Mouse (Mus musculus): ENCODE measurements around the gene Tdp1. TPM values are rescaled to one million over a fixed set of nuclear protein-coding genes. Genes with fewer than 3 reads are reported as not detected.

Tdp1 gene
- polyA plus RNA-seq, 1 experiment from 2014 or later = 69.7 TPM

- WGBS = 74% methylated on average over 8 of the region's 8 CpGs
- Histone ChIP-seq H3K27ac (no peak overlapping the region), H3K4me2 (no peak overlapping the region), H3K4me3 (no peak overlapping the region), H3K9me3 (no peaks in the 10 kb centered on the region), H3K36me3 (peaks cover 61% of the 10 kb centered on the region), H3K9ac (no peak overlapping the region), H3K4me1 (0 out of 2 replicates have a peak, but pooled peaks cover 5% of the 10 kb centered on the region), H3K27me3 (no peaks in the 10 kb centered on the region)
- no peak for ATAC-seq (ENCODE audit: borderline replicate concordance, extremely low read depth, low FRiP score, low TSS enrichment)
These were observed 17.9 kb downstream of the Tdp1 start for GRCm38 (mm10) chr12:99901973-99902866.

DNA sequence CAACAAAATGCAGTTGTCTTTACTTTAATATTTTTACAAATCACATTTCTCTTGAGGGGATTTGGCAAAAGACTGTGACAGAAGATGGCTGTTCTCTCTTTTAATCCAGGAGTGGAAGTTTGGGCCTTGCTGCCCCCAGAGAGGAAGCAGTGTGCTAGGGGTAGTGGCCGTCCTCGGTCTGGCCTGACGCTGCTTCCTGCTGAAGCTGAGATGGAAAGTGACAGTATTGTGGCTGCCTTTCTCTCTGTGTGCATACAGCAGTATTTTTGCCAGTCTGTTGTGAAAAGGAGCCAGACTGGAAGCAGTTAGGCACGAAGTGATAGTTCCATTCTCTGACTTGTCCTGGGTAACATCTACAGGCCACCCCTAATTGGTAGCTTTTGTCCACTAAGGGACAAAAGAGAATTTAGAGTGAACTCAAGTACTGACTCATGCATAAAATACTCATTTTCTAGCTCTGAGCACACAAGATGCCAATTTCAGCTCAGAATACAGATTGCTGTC, 18.6 kb downstream of the Tdp1 start:
- Histone ChIP-seq H3K9me3 (no peaks in the 10 kb centered on the region), H3K27ac (no peak overlapping the region), H3K4me3 (no peak overlapping the region), H3K9ac (no peak overlapping the region), H3K27me3 (no peaks in the 10 kb centered on the region), H3K36me3 (peaks cover 57% of the 10 kb centered on the region), H3K4me2 (no peak overlapping the region), H3K4me1 (0 out of 2 replicates have a peak, but pooled peaks cover 5% of the 10 kb centered on the region)
- ATAC-seq (ENCODE audit: borderline replicate concordance, extremely low read depth, low FRiP score, low TSS enrichment) = no peak
- 85% methylated on average over 4 of the region's 4 CpGs for WGBS

GRCm38 (mm10) chr12:99904537-99904936, 20.2 kb downstream of the Tdp1 start:
- H3K4me3 ChIP-seq = no peak overlapping the region
- no peak overlapping the region for H3K27ac ChIP-seq
- no peak overlapping the region for H3K4me2 ChIP-seq
- no peak overlapping the region for H3K9ac ChIP-seq
- no peaks in the 10 kb centered on the region for H3K27me3 ChIP-seq
- WGBS = 97% methylated on average over 5 of the region's 5 CpGs
- H3K9me3 ChIP-seq = no peaks in the 10 kb centered on the region
- ATAC-seq (ENCODE audit: borderline replicate concordance, extremely low read depth, low FRiP score, low TSS enrichment) = no peak
- peaks cover 60% of the 10 kb centered on the region for H3K36me3 ChIP-seq
- 0 out of 2 replicates have a peak, but pooled peaks cover 5% of the 10 kb centered on the region for H3K4me1 ChIP-seq

DNA sequence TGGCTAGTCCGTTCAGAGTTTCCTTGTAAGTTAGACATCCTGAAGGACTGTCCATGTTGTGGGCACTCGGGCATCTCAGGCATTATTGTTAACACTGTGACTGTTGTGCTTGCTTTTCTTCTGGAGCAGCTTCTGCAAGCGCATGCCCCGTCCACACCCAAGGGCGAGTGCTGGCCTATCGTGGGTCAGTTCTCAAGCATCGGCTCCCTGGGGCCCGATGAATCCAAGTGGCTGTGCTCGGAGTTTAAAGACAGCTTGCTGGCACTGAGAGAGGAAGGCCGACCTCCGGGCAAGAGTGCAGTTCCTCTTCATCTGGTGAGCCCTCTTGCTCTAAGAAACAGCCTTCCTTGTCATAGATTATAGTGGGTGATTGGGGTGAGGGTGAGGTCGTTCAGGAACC, 27.1 kb downstream of the Tdp1 start:
- WGBS = 84% methylated on average over 12 of the region's 12 CpGs
- H3K9me3 ChIP-seq = no peaks in the 10 kb centered on the region
- H3K27ac ChIP-seq = no peak overlapping the region
- no peak overlapping the region for H3K4me2 ChIP-seq
- no peak for ATAC-seq (ENCODE audit: borderline replicate concordance, extremely low read depth, low FRiP score, low TSS enrichment)
- no peaks in the 10 kb centered on the region for H3K27me3 ChIP-seq
- H3K9ac ChIP-seq = no peak overlapping the region
- H3K4me3 ChIP-seq = no peak overlapping the region
- no peaks in the 10 kb centered on the region for H3K4me1 ChIP-seq
- H3K36me3 ChIP-seq = peaks cover 48% of the 10 kb centered on the region

DNA sequence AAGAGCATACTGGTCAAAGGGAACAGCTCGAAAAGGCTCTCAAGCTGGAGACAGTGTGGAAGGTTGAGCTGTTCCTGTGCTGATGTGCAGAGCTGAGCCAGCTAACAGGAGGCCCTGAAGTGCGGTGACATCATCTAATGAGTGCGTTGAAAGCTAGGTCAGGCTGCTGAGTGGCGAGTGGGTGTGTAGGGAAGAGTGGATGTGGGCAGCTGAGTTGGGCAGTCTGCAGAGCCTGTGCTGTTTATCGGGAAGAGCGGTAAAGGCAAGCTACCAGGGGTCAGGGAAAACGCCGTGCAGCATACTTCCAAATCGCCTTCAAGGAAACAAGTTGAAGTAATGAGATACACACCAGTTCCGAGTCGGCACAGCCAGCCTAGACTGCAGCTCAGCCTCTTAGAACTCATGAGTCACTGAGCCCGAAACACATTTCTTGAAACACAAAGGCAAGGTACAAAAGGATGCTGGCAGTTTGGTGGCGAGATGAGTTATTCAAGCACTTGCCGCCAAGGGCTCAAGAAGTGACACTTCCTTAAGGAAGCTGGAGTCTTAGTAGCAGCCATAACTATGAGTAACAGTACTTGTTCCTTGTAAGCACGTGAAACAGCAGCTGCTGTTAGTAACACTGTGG, 33.6 kb downstream of the Tdp1 start:
- Histone ChIP-seq H3K9me3 (no peaks in the 10 kb centered on the region), H3K4me1 (no peaks in the 10 kb centered on the region), H3K27me3 (no peaks in the 10 kb centered on the region), H3K4me3 (no peak overlapping the region), H3K27ac (no peak overlapping the region), H3K4me2 (no peak overlapping the region), H3K36me3 (peaks cover 19% of the 10 kb centered on the region), H3K9ac (no peak overlapping the region)
- 81% methylated on average over 15 of the region's 15 CpGs for WGBS
- no peak for ATAC-seq (ENCODE audit: borderline replicate concordance, extremely low read depth, low FRiP score, low TSS enrichment)

- ATAC-seq (ENCODE audit: borderline replicate concordance, extremely low read depth, low FRiP score, low TSS enrichment) = no peak
- no peaks in the 10 kb centered on the region for H3K4me1 ChIP-seq
- no peaks in the 10 kb centered on the region for H3K9me3 ChIP-seq
- H3K27ac ChIP-seq = no peak overlapping the region
- peaks cover 19% of the 10 kb centered on the region for H3K36me3 ChIP-seq
- 85% methylated on average over 3 of the region's 3 CpGs for WGBS
- no peak overlapping the region for H3K4me2 ChIP-seq
- no peak overlapping the region for H3K4me3 ChIP-seq
- no peak overlapping the region for H3K9ac ChIP-seq
- no peaks in the 10 kb centered on the region for H3K27me3 ChIP-seq
These were observed 35.3 kb downstream of the Tdp1 start for GRCm38 (mm10) chr12:99919636-99920035.

DNA sequence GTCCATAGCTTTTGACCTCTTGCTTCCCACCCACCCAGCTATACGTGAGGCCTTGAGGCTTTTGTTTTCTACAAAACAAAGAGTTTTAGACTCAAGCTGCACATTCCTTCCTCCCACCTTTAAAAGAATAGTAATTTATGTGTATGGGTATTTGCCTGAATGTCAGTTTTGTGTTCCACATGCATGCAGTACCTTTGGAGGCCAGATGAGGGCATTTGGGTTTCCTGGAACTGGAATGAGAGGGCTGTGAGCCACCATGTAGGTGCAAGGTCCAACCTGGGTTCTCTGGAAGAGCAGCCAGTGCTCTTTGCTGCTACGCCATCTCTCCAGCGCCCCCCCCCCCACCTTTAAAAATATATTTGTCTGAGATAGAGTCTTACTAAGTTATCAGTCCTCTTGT, 36.7 kb downstream of the Tdp1 start:
- H3K4me2 ChIP-seq = no peak overlapping the region

GRCm38 (mm10) chr12:99923131-99923606, 38.9 kb downstream of the Tdp1 start:
- Histone ChIP-seq H3K4me1 (no peaks in the 10 kb centered on the region), H3K4me2 (no peak overlapping the region), H3K36me3 (peaks cover 12% of the 10 kb centered on the region; the same call in 1 of the 2 replicates), H3K9me3 (no peaks in the 10 kb centered on the region), H3K27me3 (no peaks in the 10 kb centered on the region), H3K27ac (no peak overlapping the region), H3K9ac (no peak overlapping the region), H3K4me3 (no peak overlapping the region)
- ATAC-seq (ENCODE audit: borderline replicate concordance, extremely low read depth, low FRiP score, low TSS enrichment) = no peak
- WGBS = 52% methylated on average over 5 of the region's 5 CpGs

More for the DNA sequence above, 36.7 kb downstream of the Tdp1 start:
- no peak for ATAC-seq (ENCODE audit: borderline replicate concordance, extremely low read depth, low FRiP score, low TSS enrichment)
- Histone ChIP-seq H3K4me3 (no peak overlapping the region), H3K9me3 (no peaks in the 10 kb centered on the region), H3K27ac (no peak overlapping the region), H3K9ac (no peak overlapping the region), H3K27me3 (no peaks in the 10 kb centered on the region), H3K4me1 (no peaks in the 10 kb centered on the region), H3K36me3 (peaks cover 14% of the 10 kb centered on the region; the same call in 1 of the 2 replicates)
- WGBS = 80% methylated on average over 3 of the region's 3 CpGs

- Histone ChIP-seq H3K9me3 (no peaks in the 10 kb centered on the region), H3K27me3 (no peaks in the 10 kb centered on the region), H3K27ac (no peak overlapping the region), H3K4me1 (no peaks in the 10 kb centered on the region), H3K36me3 (peaks cover 12% of the 10 kb centered on the region; the same call in 1 of the 2 replicates), H3K4me3 (no peak overlapping the region), H3K4me2 (no peak overlapping the region), H3K9ac (no peak overlapping the region)
- 76% methylated on average over 5 of the region's 5 CpGs for WGBS
- no peak for ATAC-seq (ENCODE audit: borderline replicate concordance, extremely low read depth, low FRiP score, low TSS enrichment)
These were observed 39.4 kb downstream of the Tdp1 start for GRCm38 (mm10) chr12:99923703-99924102.

DNA sequence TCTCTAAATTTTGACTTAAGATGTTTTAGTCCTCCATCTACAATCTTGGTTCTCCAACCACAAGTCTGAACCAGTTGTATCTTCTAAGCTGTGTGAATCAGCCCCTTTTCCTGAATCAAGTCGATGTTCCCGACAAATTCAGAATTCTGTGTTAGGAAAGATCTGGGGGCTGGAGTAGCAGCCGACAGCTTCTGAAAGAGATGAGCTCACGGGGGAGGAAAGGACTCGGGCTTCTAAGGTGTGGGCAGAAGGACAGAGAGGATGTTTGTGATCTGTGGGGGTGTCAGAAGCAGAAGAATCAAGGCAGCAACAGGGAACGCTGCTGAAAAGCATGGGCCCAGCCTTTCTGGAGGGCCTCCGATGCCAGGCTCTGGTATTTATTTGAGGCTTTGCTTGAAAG, 44.0 kb downstream of the Tdp1 start:
- ATAC-seq (ENCODE audit: borderline replicate concordance, extremely low read depth, low FRiP score, low TSS enrichment) = no peak
- WGBS = 84% methylated on average over 7 of the region's 7 CpGs

DNA sequence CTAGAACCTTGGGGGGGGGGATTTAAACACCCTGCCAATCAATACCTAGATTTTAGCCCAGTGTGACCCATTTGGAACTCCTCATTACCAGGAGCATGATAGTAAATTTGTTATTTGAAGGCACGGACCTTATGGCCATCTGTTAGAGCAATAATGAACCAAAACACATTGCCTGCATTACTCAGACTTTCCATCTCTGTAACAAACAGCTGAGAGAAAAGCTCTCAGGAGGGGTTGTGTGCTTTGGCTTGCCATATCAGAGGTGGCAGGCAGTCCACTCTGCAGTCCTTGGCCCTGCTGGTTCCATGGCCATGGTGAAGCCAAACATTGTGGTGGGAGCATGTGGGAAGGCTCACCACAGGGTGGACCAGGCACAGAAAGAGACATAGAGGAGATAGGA, 44.8 kb downstream of the Tdp1 start:
- peaks cover 8% of the 10 kb centered on the region; the same call in 1 of the 2 replicates for H3K36me3 ChIP-seq
- no peak overlapping the region for H3K27ac ChIP-seq
- WGBS = 76% methylated on average over 1 of the region's 1 CpGs
- H3K4me3 ChIP-seq = no peak overlapping the region
- H3K9me3 ChIP-seq = no peaks in the 10 kb centered on the region
- no peak overlapping the region for H3K9ac ChIP-seq
- ATAC-seq (ENCODE audit: borderline replicate concordance, extremely low read depth, low FRiP score, low TSS enrichment) = no peak
- no peak overlapping the region for H3K4me2 ChIP-seq
- 0 out of 2 replicates have a peak, but pooled peaks cover 2% of the 10 kb centered on the region for H3K4me1 ChIP-seq
- H3K27me3 ChIP-seq = no peaks in the 10 kb centered on the region

More for the DNA sequence above, 44.0 kb downstream of the Tdp1 start:
- Histone ChIP-seq H3K4me1 (no peaks in the 10 kb centered on the region), H3K4me3 (no peak overlapping the region), H3K27me3 (no peaks in the 10 kb centered on the region), H3K36me3 (peaks cover 11% of the 10 kb centered on the region; the same call in 1 of the 2 replicates), H3K9ac (no peak overlapping the region), H3K9me3 (no peaks in the 10 kb centered on the region), H3K27ac (no peak overlapping the region), H3K4me2 (no peak overlapping the region)

- Histone ChIP-seq H3K9ac (no peak overlapping the region), H3K9me3 (no peaks in the 10 kb centered on the region), H3K27me3 (no peaks in the 10 kb centered on the region), H3K36me3 (peaks cover 10% of the 10 kb centered on the region; the same call in 1 of the 2 replicates), H3K4me1 (peaks cover 9% of the 10 kb centered on the region; the same call in 1 of the 2 replicates), H3K27ac (no peak overlapping the region), H3K4me3 (no peak overlapping the region), H3K4me2 (no peak overlapping the region)
- 89% methylated on average over 4 of the region's 4 CpGs for WGBS
- ATAC-seq (ENCODE audit: borderline replicate concordance, extremely low read depth, low FRiP score, low TSS enrichment) = no peak
These were observed 47.9 kb downstream of the Tdp1 start for GRCm38 (mm10) chr12:99932245-99932644.
